Mouse (Mus musculus) myocyte (in vitro differentiated cells): ENCODE data around the gene Tmem230.

ENCODE experiments used
- E2F4 ChIP-seq: IDR thresholded peaks from one replicate; pipeline ENCODE4 v1.6.1; 2011; ENCODE audit warnings: mild to moderate bottlenecking, control low read depth, moderate library complexity; ENCODE audit not compliant: insufficient read depth
- MAX ChIP-seq: IDR thresholded peaks from one replicate; pipeline ENCODE4 v1.6.1; 2011; ENCODE audit warnings: low read depth, mild to moderate bottlenecking, control low read depth
- MYOD1 ChIP-seq, 3 experiments: IDR thresholded peaks; one replicate each; pipeline ENCODE4 v1.6.1; 2011; ENCODE audit warnings: control low read depth in 2 of 3, low read depth in 2 of 3, mild to moderate bottlenecking in 2 of 3, moderate library complexity in 1 of 3; ENCODE audit not compliant: insufficient read length in 2 of 3, control insufficient read depth in 1 of 3
- MYOG ChIP-seq, 3 experiments: IDR thresholded peaks; one replicate each; pipeline ENCODE4 v1.6.1; 2011; ENCODE audit warnings: control low read depth in 2 of 3, low read depth in 2 of 3, mild to moderate bottlenecking in 2 of 3; ENCODE audit not compliant: insufficient read length in 2 of 3, control insufficient read depth in 1 of 3, insufficient read depth in 1 of 3
- POLR2A ChIP-seq: IDR thresholded peaks from one replicate; pipeline ENCODE4 v1.6.1; 2011; ENCODE audit warnings: low read depth, mild to moderate bottlenecking, control low read depth, moderate library complexity; ENCODE audit not compliant: insufficient read length
- TCF12 ChIP-seq: IDR thresholded peaks from one replicate; pipeline ENCODE4 v1.6.1; 2011; ENCODE audit warnings: mild to moderate bottlenecking, control low read depth; ENCODE audit not compliant: poor library complexity, insufficient read depth, severe bottlenecking
- TCF3 ChIP-seq: IDR thresholded peaks from one replicate; pipeline ENCODE4 v1.6.1; 2011; ENCODE audit warnings: low read depth, control low read depth; ENCODE audit not compliant: insufficient read length
- USF1 ChIP-seq: IDR thresholded peaks from one replicate; pipeline ENCODE4 v1.6.1; 2011; ENCODE audit warnings: low read depth, mild to moderate bottlenecking, control low read depth, moderate library complexity

DNA sequence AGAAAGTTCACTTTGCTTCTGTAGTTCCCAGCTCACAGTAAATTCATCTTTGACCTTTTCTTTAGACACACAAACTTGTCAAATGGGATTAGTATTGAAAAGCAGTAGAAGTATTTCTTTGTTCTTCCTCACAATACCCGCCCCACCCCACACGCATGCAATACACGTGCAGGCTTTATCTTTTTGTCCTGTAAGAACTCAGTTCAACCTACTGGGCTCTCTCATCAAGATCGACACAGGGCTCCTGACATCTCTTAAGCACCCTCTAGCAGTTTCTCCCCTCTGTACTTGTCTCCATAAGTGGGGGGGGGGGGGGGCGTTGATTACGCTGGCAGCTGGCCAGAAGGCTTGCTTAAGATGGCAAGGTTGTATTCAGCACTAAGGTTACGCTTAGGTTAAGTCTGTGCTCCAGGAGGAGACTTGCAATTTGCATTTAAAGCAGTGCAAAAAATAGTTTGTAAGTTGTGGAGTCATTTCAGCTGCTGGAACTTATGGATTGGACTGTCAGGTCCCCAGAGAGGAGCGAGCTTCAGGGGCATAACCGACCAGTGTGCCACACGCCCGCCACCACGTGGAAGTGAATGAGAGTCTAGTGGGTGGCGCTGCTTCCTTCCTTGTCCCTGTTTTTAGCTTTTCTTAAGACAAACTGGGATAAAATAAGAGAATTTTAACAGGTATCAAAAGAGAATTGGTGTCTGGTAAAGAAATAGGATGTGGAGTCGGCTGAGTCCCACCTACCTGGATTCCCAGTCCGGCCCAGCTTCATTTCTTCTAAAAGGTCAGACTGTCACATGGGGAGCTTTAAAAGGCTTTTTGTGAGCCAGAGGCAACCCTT is 35.8 kb upstream of the Tmem230 start:
- no peak for TF ChIP-seq POLR2A
- TF ChIP-seq E2F4 = no peak
- TF ChIP-seq MAX = no peak
- no peak for TF ChIP-seq TCF3
- TF ChIP-seq USF1 = no peak
- TF ChIP-seq TCF12 = no peak
- TF ChIP-seq MYOD1 (IDR thresholded peaks at IDR 0.05; ENCODE audit: control insufficient read depth in 1 of 3, insufficient read length in 2 of 3, low read depth in 2 of 3) = no peak
- TF ChIP-seq MYOG (IDR thresholded peaks at IDR 0.05; ENCODE audit: control insufficient read depth in 1 of 3, insufficient read depth in 1 of 3, insufficient read length in 2 of 3, low read depth in 2 of 3) = no peak
